ENCODE assay signal across 7 mouse cellular contexts in the genomic region with DNA sequence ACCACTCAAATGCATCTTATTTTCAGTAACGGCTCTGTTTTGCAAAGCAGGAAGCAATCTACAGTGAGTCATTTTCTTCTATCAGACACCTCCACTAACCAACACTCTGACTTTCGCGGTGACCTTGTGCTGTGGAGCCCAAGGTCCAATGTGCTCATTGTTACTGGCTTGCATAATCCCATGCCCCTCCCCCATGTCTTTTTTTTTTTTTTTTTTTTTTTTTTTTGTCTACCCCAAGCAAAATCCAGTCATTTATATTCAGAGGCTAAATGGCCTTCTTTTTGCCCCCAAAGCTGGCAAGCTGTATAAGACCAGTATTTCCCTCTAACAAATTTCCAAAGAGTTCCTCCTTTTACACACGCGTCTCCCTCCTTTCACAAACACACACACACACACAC.
DNase-seq lines count a peak whose midpoint lies in the region; ATAC-seq and TF ChIP-seq lines count a peak whose summit lies in the region.

No protein-coding gene starts in this region.

- peaks cover 34% of the 10 kb centered on the region for H3K4me1 ChIP-seq in forebrain, embryonic 15.5 days
- peaks cover 11% of the 10 kb centered on the region; the same call in 1 of the 2 replicates for H3K4me1 ChIP-seq in limb, embryonic 14.5 days (ENCODE audit: control insufficient read depth, insufficient read depth, low read length)

- H3K27me3 ChIP-seq in forebrain, embryonic 15.5 days, result no peaks in the 10 kb centered on the region
- H3K27me3 ChIP-seq in limb, embryonic 14.5 days (ENCODE audit: control insufficient read depth, insufficient read depth, low read length), result no peaks in the 10 kb centered on the region

- WGBS in forebrain, embryonic 15.5 days, result 7% methylated on average over 5 of the region's 5 CpGs
- WGBS in limb, embryonic 14.5 days, result 32% methylated on average over 5 of the region's 5 CpGs

- H3K4me3 ChIP-seq in forebrain, embryonic 15.5 days, result peak overlapping the region; percentile 19; the same call in 1 of the 2 replicates
- 0 out of 2 replicates have a peak overlapping the region, but pooled peaks have one; percentile 4 for H3K4me3 ChIP-seq in limb, embryonic 14.5 days (replicated peaks; ENCODE audit: low read length)

- no peak overlapping the region; the same call in 1 of the 2 replicates for H3K9ac ChIP-seq in forebrain, embryonic 15.5 days (replicated peaks)
- 0 out of 2 replicates have a peak overlapping the region, but pooled peaks have one; percentile 12 for H3K9ac ChIP-seq in limb, embryonic 14.5 days (ENCODE audit: low read depth, low read length, severe bottlenecking)

- no peak for TF ChIP-seq POLR2A in limb, embryonic 14.5 days (IDR thresholded peaks at IDR 0.05; ENCODE audit: borderline replicate concordance, extremely low read depth, insufficient read depth, insufficient read length)

- no peaks in the 10 kb centered on the region for H3K9me3 ChIP-seq in forebrain, embryonic 15.5 days
- no peaks in the 10 kb centered on the region for H3K9me3 ChIP-seq in limb, embryonic 14.5 days (ENCODE audit: control insufficient read depth, low read length)

- H3K36me3 ChIP-seq in forebrain, embryonic 15.5 days, result no peaks in the 10 kb centered on the region
- H3K36me3 ChIP-seq in limb, embryonic 14.5 days (ENCODE audit: control insufficient read depth, insufficient read depth, low read length), result no peaks in the 10 kb centered on the region

- DNase-seq in A20 (ENCODE audit: low read depth, low spot score) (peak; percentile 30), R1 (ENCODE audit: low read depth, low spot score) (peak; percentile 59)
- DNase-seq in limb, embryonic 14.5 days (ENCODE audit: low spot score), result no peak
- no peak for DNase-seq in right cerebral cortex, postnatal 14 days
- DNase-seq in natural killer cell, adult 2 months (ENCODE audit: low spot score in 2 of 2), result no peak
- DNase-seq in lung, postnatal 25 days (ENCODE audit: low spot score), result no peak

- peak; percentile 55 for ATAC-seq in forebrain, embryonic 15.5 days (replicated peaks)
- no peak for ATAC-seq in limb, embryonic 14.5 days (ENCODE audit: low FRiP score, low read depth)

- peak overlapping the region; percentile 44 for H3K4me2 ChIP-seq in forebrain, embryonic 15.5 days (replicated peaks)
- peak overlapping the region; percentile 35 for H3K4me2 ChIP-seq in limb, embryonic 14.5 days (replicated peaks; ENCODE audit: low read depth, low read length, severe bottlenecking)

- H3K27ac ChIP-seq in forebrain, embryonic 15.5 days (replicated peaks), result peak overlapping the region; percentile 90
- H3K27ac ChIP-seq in limb, embryonic 14.5 days (replicated peaks; ENCODE audit: low read depth, low read length), result no peak overlapping the region

Comparison
In these comparisons a context has a peak if more than half of its experiments do, and no peak if none do; other contexts are left out.
1. DNase-seq: peak in A20 (single experiment) and R1 (single experiment); none in limb, embryonic 14.5 days (single experiment), right cerebral cortex, postnatal 14 days (single experiment), natural killer cell, adult 2 months (0 of 2) and lung, postnatal 25 days (single experiment).